Mouse (Mus musculus): ENCODE measurements around the gene Tgoln1.

Tgoln1 gene

DNA sequence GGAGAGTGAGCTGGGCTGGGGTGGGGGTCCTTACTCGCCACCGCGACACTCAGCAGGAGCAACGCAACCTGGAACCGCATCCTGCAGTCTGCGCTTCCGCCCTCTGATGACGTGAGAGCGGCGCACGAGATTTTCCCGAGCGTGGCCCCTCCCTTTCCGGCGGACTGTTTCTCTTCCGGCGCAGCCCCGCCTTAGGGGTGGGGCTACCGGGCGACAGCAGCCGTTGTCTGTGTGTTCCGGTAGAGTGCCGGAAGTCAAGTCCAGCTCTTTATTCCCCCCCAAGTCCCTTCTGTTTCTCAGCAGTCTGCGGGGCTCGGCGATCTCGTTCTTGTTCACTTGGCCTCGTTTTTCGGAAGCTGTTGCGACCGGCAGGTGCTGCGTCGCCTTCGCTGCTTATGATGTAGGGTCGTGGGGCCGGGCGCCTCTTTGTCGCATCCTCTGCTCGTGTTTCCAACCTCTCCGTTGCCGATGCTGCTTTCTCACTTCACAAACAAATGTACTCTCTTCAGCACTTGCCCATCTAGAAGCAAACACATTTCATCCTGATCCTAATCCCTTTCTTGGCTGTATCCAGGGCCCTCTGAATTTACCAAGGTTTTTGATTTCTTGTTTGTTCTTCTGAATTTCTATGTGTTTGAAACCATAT is at the start of gene Tgoln1:
TSS of gene Tgoln1 (minus strand) at position 358 of the 646 bp plus-strand sequence.
- peak; percentile 92 for DNase-seq (ENCODE audit: extremely low read depth, insufficient read length, low spot score)

DNA sequence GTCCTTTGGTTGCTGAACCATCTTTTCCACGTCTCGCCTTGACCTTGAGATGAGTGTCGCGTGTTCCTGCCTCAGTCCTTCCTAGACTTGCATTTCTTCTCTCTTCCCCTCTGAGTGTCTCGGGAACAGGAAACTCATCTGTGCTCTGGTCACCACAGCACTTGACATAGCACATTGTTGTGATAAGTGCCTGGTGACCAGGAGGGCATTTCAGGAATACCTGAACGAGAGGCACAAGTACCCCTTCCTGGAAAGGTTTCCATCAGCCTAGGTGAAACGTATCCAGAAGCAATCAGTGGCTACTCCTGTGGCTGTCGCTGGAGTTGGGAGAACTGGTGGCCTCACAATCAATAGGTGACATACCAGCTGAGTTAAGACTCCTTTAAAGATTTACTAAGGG is 47.5 kb upstream of the Tgoln1 start:
- DNase-seq (ENCODE audit: extremely low read depth, insufficient read length, low spot score), result no peak

DNA sequence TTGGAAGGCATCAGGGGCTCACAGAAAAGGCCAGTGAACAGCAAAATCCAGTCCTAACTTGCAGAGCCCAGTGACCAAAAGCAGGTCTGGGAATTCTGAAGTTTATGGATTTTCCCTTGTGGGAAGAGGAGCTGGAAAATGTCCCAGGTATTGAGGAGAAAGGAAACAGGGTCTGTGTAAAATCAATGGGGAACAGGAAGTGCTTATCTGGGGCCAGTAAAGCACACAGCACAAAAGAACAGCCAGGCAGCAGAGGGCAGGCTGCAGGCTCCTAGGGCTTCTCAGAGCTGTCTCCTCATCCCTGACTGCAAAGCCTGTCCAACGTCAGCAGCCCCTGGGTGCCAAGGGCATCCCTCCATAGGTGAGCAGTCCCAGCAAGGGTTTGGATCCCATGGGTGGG is 46.2 kb upstream of the Tgoln1 start:
- DNase-seq (ENCODE audit: extremely low read depth, insufficient read length, low spot score), result no peak

DNA sequence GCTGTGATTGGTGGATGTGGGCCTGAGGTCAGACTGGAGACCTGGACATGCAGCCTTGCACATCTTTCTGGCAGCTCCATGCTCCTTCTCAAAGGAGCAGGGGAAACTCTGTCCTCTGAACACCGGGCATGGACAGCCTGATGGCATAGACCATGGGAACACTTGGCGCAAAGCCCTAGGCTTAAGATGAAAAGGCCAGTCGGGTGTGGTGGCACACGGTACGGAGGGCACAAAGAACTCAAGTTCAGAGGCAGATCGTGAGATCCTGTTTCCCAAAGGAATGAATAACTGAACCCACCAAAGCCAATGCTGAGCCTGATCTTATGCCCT is 43.6 kb upstream of the Tgoln1 start:
- no peak for DNase-seq (ENCODE audit: extremely low read depth, insufficient read length, low spot score)

DNA sequence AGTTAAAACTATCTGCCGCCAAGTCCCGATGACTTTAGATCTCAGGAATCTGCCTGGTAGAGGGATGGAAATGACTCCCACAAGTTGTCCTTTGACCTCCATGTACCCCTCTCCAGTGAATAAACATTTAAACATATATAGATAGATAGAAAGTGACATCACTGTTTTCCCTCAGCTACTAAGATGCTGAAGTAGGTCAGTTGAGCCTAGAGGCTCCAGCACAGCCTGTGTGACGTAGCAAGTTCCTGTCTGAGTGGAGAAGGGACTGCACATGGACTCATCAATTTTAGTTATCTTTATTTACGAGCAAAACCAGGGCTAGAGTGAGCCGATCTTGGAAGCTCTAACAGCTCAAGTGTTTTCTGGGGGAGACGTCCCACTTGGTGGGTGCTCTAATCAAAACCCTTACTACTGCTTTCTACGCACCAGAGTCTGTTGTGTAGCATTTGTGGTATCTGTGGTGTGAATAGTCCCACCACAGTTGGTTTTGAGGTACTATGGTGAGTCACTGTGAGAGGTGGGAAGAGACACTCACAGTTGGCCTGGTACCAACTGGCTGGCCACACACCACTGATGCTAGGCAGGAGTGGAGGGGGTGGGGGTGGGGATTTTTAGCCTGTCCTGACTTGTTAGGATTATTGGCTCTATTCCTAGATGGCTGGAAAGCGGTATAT is 43.1 kb upstream of the Tgoln1 start:
- peak; percentile 73 for DNase-seq (ENCODE audit: extremely low read depth, insufficient read length, low spot score)

DNA sequence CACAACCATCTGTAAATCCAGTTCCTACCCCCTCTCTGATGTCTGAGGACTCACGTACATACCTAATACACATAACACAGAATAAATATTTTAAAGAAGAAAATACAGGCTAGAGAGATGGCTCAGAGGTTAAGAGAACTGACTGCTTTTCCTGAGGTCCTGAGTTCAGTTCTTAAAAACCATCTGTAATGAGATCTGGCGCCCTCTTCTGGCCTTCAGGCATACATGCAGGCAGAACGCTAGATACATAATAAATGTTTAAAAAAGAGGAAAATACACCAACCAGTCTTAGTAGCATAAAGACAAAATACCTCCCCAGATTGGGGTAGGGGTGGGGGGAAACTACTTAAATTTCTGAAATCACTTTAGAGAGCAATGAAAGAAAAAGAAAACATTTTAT is 41.2 kb upstream of the Tgoln1 start:
- no peak for DNase-seq (ENCODE audit: extremely low read depth, insufficient read length, low spot score)

DNA sequence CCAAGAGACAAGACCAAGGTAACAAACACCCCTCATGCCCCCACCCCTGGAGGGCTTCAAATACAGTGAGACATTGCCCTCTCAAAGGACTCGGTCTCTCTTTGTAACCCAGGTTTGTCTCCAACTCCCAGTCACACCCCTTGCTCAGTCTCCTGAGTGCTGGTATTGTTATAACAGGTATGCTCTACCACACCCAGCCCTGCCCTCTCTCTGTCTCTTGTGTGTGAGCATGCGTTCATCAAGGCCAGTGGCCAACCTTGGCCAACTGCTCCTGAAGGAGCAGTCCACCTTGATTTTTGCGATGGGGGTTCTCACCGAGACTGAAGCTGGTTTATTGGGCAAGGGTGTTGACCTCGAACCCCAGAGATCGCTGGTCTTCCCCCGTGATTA is 39.2 kb upstream of the Tgoln1 start:
- no peak for DNase-seq (ENCODE audit: extremely low read depth, insufficient read length, low spot score)

DNA sequence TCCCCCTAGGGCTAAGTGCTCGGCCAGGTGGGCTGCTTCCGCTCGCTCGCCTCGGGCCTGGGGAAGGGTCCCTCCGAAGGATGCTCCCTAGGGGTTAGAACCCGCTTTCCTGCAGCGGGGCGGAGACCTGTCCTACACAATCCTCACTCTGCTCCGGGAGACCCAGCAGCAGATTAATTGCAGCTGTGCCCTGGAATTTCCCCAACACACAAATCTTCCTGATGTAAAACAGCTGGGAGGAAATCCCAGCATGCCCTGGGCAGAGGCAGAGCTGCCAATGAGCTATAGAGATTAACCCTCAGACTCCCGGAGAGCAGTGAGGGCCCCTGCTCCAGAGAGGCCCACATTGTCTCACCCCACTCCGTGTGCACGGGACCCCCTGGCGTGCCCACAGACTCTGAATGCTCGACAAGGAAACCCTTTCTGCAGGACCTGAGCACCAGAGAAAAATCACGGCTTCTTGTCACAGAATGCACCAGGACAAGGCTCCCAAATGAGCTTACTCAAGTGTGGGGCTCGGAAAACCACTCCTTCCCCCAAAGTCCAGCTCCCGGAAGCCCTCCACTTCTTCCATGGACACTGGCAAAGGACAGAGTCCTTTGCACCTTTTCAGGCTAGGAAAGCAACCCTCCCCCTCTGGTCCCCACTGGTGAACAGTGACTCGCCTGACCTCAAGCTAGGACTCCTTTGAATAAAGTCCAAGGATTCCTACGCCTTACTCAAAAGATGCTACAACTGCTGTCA is 38.7 kb upstream of the Tgoln1 start:
- no peak for DNase-seq (ENCODE audit: extremely low read depth, insufficient read length, low spot score)

DNA sequence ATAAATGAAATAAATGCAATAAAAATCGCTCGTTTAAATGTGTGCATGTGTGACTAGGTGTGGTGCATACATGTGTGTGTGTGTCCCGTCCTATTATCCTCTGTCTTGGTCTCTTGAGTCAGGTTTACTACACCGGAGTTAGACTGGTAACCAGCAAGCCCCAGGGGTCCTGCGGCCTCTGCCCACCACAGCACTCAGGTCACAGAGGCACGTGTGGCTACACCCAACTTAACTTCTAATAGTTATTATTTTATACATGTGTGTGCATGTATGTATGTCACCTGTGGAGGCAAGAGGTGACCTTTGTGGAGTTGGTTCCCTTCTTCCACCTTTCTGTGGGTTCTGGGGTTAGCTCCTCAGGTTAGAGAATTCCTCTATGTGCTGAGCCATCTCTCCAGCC is 37.6 kb upstream of the Tgoln1 start:
- DNase-seq (ENCODE audit: extremely low read depth, insufficient read length, low spot score), result no peak

DNA sequence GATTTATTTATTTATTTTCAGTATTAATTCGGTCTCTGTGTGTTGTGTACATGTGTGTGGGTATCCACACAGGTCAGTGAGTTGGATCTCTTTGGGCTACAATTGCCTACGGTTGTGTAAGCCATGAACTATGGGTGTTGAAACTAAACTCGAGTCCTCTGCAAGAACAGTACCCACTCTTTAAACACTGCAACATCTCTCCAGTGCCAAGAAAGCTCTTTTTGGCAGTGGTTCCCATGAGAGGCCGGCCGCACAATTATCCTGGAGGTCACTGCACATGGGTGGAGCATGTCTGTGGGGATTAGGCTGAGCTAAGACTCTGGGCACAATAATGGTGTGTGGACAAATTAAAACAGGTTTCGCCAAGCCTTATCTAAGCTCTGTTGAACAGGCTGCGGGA is 36.6 kb upstream of the Tgoln1 start:
- DNase-seq (ENCODE audit: extremely low read depth, insufficient read length, low spot score), result no peak

DNA sequence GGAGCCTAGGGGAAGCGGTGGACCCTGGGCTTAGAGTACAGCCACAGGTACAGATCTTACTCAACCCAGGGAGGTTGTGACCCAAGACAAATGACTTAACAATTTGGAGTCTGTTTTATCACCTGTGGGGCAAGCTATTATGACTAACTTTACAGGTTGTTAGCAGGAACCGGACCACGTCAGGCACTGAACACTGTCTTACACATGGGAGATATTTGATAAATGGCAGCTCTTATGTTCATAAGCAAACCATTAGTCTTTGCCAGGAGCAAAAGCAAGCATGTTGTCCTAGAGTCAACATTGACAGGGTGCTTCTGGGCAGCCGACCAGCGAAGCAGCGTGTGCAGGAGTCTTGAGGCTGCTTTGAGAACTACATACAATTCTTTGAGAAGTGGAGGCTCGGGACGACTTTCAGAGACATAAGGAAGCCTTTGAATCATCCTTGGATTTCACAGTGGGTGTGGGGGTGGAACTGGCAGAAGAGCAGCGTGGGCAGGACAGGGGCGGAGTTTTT is 33.6 kb upstream of the Tgoln1 start:
- no peak for DNase-seq (ENCODE audit: extremely low read depth, insufficient read length, low spot score)

DNA sequence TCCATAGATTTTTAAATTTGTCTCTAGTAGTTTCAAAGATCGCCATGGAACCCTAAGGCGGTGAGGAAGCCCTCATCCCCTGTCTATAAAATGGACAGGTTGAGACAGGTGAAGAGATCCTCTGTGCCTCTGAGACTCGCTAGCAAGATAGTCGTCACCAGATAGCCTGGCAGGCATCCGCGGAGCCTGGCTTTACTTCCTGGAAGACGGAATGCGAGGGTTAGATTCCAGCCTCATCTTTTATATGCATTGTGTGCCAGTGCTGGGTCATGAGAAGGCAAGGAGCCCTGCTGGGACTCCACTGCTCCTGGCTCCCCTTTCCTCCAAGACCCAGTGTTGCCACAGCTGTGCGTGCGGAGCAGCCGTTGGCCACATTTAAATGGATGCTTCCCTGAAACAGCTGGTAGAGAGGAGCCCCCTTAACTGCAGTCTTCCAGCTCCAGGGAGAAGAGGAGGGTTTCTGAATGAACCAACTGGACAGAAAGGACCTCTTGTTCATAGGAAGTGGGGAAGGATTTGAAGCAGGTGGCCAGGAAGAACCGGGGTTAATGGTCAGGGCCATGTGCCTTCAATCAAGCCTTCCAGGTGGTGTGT is 31.3 kb upstream of the Tgoln1 start:
- DNase-seq (ENCODE audit: extremely low read depth, insufficient read length, low spot score), result no peak

DNA sequence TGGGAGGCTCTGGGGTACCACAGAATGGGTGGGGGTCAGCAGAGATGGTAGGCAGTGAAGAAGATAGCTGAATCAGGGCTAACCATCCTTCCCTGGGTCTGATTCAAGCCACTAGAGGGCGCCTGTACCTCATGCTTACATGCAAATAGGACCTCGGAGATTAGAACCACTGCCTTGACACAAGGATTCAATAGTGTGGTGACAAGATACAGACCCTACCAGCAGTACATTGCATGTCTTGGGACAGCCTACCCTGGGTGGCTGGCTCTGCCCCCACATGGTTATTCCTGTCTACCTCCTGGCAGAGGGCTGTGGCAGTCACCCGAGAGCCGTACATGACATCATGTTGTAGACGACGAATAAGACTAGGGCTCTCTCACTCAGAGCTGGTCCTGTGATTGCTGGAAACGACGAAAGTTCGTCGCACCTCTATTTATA is 30.6 kb upstream of the Tgoln1 start:
- no peak for DNase-seq (ENCODE audit: extremely low read depth, insufficient read length, low spot score)

DNA sequence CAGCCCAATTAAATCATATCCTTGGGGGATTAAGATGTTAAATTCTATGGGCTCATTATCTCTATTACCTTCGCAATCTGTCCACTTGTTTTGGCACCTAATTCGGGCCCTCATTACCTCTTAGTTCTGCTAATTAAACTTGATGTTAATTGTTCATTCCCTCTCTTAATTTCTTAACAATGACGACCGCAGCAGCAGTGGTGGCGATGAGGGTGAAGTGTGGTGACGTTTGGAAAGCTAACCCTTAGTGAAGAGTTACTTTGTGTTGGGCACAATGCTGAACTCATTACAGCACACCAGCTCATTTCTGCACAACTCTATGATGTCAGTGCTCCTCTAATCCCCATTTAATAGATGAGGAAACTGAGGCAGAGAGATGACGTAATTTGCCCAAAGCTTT is 28.6 kb upstream of the Tgoln1 start:
- DNase-seq (ENCODE audit: extremely low read depth, insufficient read length, low spot score), result no peak

DNA sequence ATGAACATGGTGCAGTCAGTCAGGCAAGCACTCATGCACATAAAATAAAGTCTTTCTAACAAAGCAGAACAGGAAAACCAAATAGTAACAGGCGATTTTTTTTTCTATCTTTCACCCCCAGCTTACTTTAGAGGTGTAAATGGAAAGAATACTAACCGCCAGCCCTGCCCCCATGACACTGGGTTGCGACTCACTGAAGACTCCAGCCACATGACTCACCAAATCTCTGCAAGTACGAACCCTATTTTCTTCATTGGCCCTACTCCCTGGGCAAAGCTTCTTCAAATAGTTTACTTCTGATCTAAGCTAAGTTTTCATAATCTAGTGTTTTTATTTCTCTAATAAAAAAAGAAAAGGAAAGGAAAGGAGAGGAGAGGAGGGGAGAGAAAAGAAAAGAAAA is 27.8 kb upstream of the Tgoln1 start:
- no peak for DNase-seq (ENCODE audit: extremely low read depth, insufficient read length, low spot score)

DNA sequence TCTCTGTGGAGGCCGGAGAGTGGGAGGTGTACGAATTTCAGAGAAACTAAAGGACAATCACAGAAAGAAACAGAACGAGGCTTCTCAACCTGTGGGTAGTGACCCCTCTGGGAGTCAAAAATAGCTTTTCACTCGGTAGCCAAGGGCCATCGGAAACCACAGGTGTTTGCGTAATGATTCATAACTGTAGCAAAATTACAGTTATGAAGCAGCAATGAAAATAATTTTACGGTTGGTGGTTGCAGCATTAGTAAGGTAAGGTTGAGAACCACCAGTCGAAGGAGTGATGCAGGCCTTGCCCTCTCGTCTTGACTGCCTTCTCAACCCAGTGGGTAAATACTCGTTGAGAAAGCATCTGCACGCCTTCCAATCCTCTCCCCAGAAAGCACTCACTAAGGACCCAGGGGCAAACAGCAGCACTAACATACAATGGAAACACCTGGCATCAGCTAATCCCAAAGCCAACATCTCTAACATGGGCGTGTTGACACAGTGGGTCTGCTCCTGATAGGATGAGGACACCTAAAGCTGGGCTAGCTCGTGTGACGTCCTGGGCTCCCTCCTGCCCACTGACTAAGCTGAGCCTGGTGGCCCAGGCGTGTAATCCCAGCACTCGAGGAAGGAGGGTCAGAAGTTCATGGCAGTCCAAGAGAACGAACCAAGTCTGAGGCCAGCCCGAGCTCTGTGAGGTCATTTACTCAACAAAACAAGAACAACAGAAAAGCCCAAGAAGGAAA is 24.6 kb upstream of the Tgoln1 start:
- no peak for DNase-seq (ENCODE audit: extremely low read depth, insufficient read length, low spot score)

DNA sequence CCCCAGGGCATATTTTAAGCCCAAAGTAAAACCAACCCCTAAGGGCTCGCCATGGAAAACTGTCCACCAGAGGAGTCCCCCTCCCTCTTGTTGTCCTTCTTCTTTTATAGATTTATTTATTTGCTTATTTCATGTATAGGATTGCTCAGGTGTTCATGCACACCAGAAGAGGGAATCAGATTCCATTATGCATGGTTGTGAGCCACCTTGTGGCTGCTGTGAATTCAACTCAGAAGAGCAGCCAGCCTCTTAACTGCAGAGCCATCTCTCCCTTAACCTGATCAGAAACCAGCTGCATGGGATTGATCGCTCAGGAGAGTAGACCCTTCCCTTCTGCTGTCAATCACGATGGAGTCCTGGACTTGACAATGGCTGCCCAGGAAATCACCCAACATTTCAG is 20.1 kb upstream of the Tgoln1 start:
- no peak for DNase-seq (ENCODE audit: extremely low read depth, insufficient read length, low spot score)

DNA sequence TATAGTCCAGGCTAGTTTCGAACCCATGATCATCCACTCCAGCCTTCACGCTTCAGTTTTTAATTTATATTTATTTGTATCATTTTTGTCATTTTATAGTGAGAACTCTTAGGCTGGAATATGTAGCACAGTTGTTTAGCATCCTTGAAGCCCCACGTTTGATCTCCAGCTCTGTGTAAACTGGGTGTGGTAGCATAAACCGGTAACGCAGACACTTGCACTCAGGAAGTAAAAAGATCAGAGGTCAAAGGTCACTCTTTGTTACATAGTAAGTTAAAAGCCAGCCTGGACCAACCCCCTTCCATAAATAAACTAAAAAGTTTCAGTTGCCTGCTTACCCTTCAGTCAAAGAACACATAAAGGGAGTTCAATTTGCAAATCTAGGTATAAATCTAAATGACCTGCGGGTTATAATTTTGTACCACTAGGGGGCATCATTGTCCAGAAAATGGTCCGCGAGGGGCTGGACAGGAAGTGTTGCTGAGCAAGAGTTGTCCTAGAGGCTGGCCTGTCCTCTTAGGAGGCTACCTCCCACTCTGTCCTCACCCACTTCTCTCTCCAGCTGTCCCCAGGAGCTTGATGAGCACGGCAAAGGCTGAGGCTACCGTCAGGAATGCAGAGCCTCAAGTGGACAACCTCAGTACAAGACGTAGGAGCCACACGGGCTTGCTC is 19.1 kb upstream of the Tgoln1 start:
- peak; percentile 62 for DNase-seq (ENCODE audit: extremely low read depth, insufficient read length, low spot score)

DNA sequence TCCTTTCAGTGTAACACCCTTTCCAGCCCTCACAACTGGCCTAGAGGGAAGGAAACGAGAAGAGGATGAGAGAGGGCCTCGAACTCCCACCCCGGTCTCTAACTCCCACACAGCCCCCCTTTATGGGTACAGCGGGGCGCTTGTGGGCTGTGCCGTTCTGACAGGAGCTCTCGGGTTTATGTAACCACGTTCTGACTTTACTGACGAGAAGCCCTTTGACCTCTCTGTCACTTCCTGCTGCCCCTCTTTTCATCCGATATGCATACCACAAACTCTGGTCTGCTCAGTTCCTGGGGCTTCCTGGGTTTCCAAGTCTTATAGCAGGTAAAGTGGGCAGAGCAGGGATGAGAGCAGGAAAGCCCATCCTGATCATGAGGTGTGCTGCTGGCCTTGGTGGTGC is 17.5 kb upstream of the Tgoln1 start:
- DNase-seq (ENCODE audit: extremely low read depth, insufficient read length, low spot score), result no peak

DNA sequence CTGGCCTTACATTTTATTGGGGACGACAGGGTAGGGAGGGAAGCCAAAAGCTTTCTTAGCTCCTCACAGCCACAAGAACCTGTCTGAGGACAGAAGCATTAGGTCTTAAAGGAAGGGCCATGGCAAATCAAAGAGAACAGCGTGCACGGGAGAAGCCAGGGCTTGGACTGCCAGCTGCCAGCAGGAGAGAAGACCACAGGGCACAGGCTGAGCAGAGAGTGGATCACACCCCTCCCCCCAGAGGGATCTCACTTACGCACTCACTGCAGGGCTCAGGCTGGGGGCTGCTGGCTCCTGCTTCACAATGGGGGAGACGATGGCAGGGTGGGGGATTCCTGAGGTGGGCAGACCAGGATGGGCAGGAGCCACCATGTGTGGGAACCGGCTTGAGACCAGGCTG is 14.9 kb upstream of the Tgoln1 start:
- no peak for DNase-seq (ENCODE audit: extremely low read depth, insufficient read length, low spot score)
